Mouse (Mus musculus): ENCODE measurements around the gene Ssr2.

- TF ChIP-seq POLR2A (IDR thresholded peaks at IDR 0.05; ENCODE audit: insufficient read depth, low read depth, low read length) (no peak), CTCF (IDR thresholded peaks at IDR 0.05) (no peak)
Observed at GRCm38 (mm10) chr3:88533706-88534105, 42.0 kb upstream of the Ssr2 start.

Data from heart, adult 2 months (tissue).